ENCODE assay signal across 18 mouse cellular contexts in genomic region chr4:117788308-117788707, GRCm38 (mm10). TPM values are rescaled to one million over a fixed set of nuclear protein-coding genes. Genes with fewer than 3 reads are reported as not detected.
DNase-seq lines count a peak whose midpoint lies in the region; ATAC-seq lines count a peak whose summit lies in the region.
"Had no signal": no experiment of that assay in that cellular context is flagged by ENCODE, and none has a peak within 500 bp of the region (broad histone marks: within the 10 kb centered on the region; RNA-seq: fewer than 3 reads in every experiment).

No protein-coding gene starts in this region.

- no peak overlapping the region for H3K4me2 ChIP-seq in midbrain, embryonic 15.5 days
- H3K4me2 ChIP-seq: neural tube, embryonic 13.5 days had no signal

- WGBS in midbrain, embryonic 15.5 days: 62% methylated on average over 10 of the region's 10 CpGs

- peak; percentile 46 for DNase-seq in heart, adult 8-10 months (ENCODE audit: low spot score)
- DNase-seq in heart, postnatal 4 days: no peak
- DNase-seq in ovary, adult 18-20 months (ENCODE audit: low spot score): peak; percentile 73
- DNase-seq in ovary, postnatal 14 days (ENCODE audit: low spot score): no peak
- DNase-seq in heart, postnatal 10 days: peak; percentile 19 to 22
- DNase-seq in testis, postnatal 14 days (ENCODE audit: low spot score): peak; percentile 82
- no peak for DNase-seq in right cerebral cortex, postnatal 4 days
- DNase-seq: cerebellum, postnatal 14 days; gastrocnemius, postnatal 14 days; kidney, adult 2 months; kidney, postnatal 14 days had no signal

- ATAC-seq in midbrain, embryonic 15.5 days (replicated peaks): no peak

- no peak overlapping the region for H3K4me3 ChIP-seq in midbrain, embryonic 15.5 days
- H3K4me3 ChIP-seq: limb, embryonic 12.5 days; midbrain, embryonic 10.5 days; neural tube, embryonic 13.5 days had no signal

- H3K9ac ChIP-seq in midbrain, embryonic 15.5 days: no peak overlapping the region
- H3K9ac ChIP-seq: limb, embryonic 12.5 days; neural tube, embryonic 13.5 days had no signal

- intact Hi-C loops in heart, postnatal 10 days (cut with DNase I): no loop called here

- H3K27me3 ChIP-seq in midbrain, embryonic 15.5 days (replicated peaks): no peaks in the 10 kb centered on the region
- H3K27me3 ChIP-seq: limb, embryonic 12.5 days; neural tube, embryonic 13.5 days had no signal

- no peaks in the 10 kb centered on the region for H3K9me3 ChIP-seq in midbrain, embryonic 15.5 days
- H3K9me3 ChIP-seq: midbrain, embryonic 10.5 days; neural tube, embryonic 13.5 days had no signal

- H3K27ac ChIP-seq in midbrain, embryonic 15.5 days: no peak overlapping the region
- H3K27ac ChIP-seq: limb, embryonic 12.5 days; midbrain, embryonic 10.5 days; neural tube, embryonic 13.5 days had no signal

- H3K4me1 ChIP-seq in midbrain, embryonic 15.5 days: no peaks in the 10 kb centered on the region
- H3K4me1 ChIP-seq: limb, embryonic 12.5 days; neural tube, embryonic 13.5 days had no signal

- H3K36me3 ChIP-seq in midbrain, embryonic 15.5 days (replicated peaks): no peaks in the 10 kb centered on the region
- H3K36me3 ChIP-seq: limb, embryonic 12.5 days; midbrain, embryonic 10.5 days; neural tube, embryonic 13.5 days had no signal

RNA-seq across cellular contexts. Expression of gene Klf17, which starts 22.9 kb away (rescaled TPM):
- not detected for total RNA-seq in heart, adult 8-10 months (2022)
- total RNA-seq in heart, postnatal 4 days (2021): not detected
- total RNA-seq in heart, postnatal 10 days (2021): not detected
- not detected in 2 replicates for polyA plus RNA-seq in midbrain, embryonic 15.5 days (2015; fragmentation: Nextera tagmentation; extraction: Ambion mirVana)
- total RNA-seq: gastrocnemius, postnatal 14 days; hematopoietic stem cell, adult 5-6 weeks had no signal
- polyA plus RNA-seq: forebrain, embryonic 11.5 days; kidney, adult 2 months; limb, embryonic 12.5 days; lung, embryonic 16.5 days; midbrain, embryonic 10.5 days; neural tube, embryonic 13.5 days had no signal

RNA-seq across cellular contexts. Expression of gene Slc6a9, which starts 46.0 kb away (rescaled TPM):
- total RNA-seq in heart, adult 8-10 months (2022): 1 to 10 TPM; 1.7 to 2.3 (median 2.2) TPM
- total RNA-seq in heart, postnatal 4 days (2021): 1 to 10 TPM; 3.2 to 4.1 TPM
- 1 to 10 TPM; 5.0 to 5.5 TPM for total RNA-seq in heart, postnatal 10 days (2021)
- 32.3 and 33.0 TPM in 2 replicates for polyA plus RNA-seq in midbrain, embryonic 15.5 days (2015; fragmentation: Nextera tagmentation; extraction: Ambion mirVana)

Comparison
In these comparisons a context has a peak if more than half of its experiments do, and no peak if none do; other contexts are left out.
1. DNase-seq: peak in heart, adult 8-10 months (single experiment), ovary, adult 18-20 months (single experiment), heart, postnatal 10 days (2 of 2) and testis, postnatal 14 days (single experiment); none in heart, postnatal 4 days (single experiment), ovary, postnatal 14 days (single experiment) and right cerebral cortex, postnatal 4 days (single experiment).